Mouse (Mus musculus): ENCODE results near the gene 7530416G11Rik. TPM values are rescaled to one million over a fixed set of nuclear protein-coding genes. Genes with fewer than 3 reads are reported as not detected.

The 7530416G11Rik gene
- polyA plus RNA-seq, 1 experiment from 2014 or later: not detected

- ATAC-seq (ENCODE audit: low FRiP score, low read depth): peak; percentile 49
- H3K27ac ChIP-seq (replicated peaks): peak overlapping the region; percentile 32; the same call in 1 of the 2 replicates
- no peaks in the 10 kb centered on the region for H3K36me3 ChIP-seq
- peak overlapping the region; percentile 14; the same call in 1 of the 2 replicates for H3K9ac ChIP-seq
- no peaks in the 10 kb centered on the region for H3K27me3 ChIP-seq
- 0 out of 2 replicates have a peak overlapping the region, but pooled peaks have one; percentile 4 for H3K4me2 ChIP-seq
- H3K9me3 ChIP-seq: no peaks in the 10 kb centered on the region
- WGBS: 12% methylated on average over 32 of the region's 32 CpGs
- H3K4me1 ChIP-seq (replicated peaks): peaks cover 20% of the 10 kb centered on the region
- no peak overlapping the region for H3K4me3 ChIP-seq
These were observed 4.5 kb upstream of the 7530416G11Rik start for GRCm38 (mm10) chr15:85507370-85508014.

- WGBS: 77% methylated on average over 1 of the region's 1 CpGs
These were observed 3.7 kb upstream of the 7530416G11Rik start for GRCm38 (mm10) chr15:85506680-85507079.

DNA sequence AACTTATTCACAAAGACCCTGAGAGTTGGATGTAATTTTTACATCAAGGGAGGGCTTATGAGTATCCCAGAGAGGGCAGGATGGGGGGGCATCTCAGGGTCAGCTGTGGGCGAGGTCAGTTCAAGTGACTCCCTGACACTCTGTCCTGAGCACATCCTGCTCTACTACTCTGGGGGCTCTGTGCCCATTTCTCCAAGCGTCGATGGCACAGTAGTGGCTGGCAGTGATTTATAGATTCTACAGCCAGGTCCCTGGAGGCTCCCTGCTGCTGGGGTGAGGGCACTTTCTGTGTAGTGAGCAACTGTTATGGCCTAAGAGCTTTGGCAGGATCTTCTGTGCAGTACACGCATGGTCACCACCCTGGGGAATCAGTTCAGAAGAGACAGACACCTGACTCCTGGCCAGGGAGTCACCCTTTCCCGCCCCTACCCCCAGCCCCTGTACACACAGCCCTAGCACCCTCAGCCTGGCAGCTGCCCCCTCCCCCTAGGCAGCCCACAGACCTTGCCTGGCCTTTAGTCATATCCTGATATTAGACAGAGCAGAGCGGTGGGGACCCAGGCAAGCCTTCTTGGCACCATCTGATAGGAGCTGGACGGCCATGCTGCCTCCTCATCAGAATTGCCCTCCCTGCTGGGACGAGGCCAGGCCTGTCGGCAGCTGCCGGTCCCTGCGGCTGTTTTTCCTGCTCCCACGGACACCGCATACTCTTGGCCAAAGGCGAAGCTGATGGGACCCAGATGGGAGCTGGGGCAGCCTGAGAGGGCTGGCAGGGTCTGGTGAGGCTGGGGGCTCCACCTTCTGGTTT is 2.3 kb upstream of the 7530416G11Rik start:
- Histone ChIP-seq H3K4me2 (peak overlapping the region; percentile 22), H3K27ac (replicated peaks) (peak overlapping the region; percentile 47; the same call in 1 of the 2 replicates)
- ATAC-seq (ENCODE audit: low FRiP score, low read depth): peak; percentile 57

More at GRCm38 (mm10) chr15:85506680-85507079, 3.7 kb upstream of the 7530416G11Rik start:
- ATAC-seq (ENCODE audit: low FRiP score, low read depth): no peak
- no peak overlapping the region for H3K4me2 ChIP-seq
- H3K9me3 ChIP-seq: no peaks in the 10 kb centered on the region
- H3K9ac ChIP-seq: no peak overlapping the region
- H3K27me3 ChIP-seq: no peaks in the 10 kb centered on the region
- H3K4me1 ChIP-seq (replicated peaks): peaks cover 20% of the 10 kb centered on the region
- no peak overlapping the region for H3K4me3 ChIP-seq
- H3K36me3 ChIP-seq: no peaks in the 10 kb centered on the region
- no peak overlapping the region for H3K27ac ChIP-seq (replicated peaks)

DNA sequence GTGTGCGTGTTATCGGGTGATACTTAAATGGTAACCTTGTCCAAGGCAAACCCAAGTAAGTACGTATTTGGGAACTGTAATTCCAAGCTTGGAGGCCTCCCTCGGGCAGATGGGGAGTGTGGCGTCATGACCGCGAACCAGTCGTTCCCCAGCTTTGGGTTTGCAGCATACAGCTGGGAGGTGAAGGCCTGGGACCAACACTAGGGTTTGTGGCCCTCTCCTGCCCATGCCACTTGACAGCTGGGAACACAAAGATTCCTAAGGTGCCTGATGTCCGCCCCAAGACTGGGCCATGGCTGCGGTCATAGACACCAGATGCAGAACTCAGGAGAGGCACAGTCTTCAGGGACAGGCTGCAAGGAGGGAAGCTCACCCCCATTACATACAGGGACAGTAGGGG is 2.8 kb downstream of the 7530416G11Rik start:
- H3K27me3 ChIP-seq: no peaks in the 10 kb centered on the region
- no peaks in the 10 kb centered on the region for H3K9me3 ChIP-seq
- H3K36me3 ChIP-seq: no peaks in the 10 kb centered on the region
- H3K4me3 ChIP-seq: no peak overlapping the region
- no peak overlapping the region for H3K9ac ChIP-seq
- H3K4me1 ChIP-seq (replicated peaks): peaks cover 8% of the 10 kb centered on the region; the same call in 1 of the 2 replicates
- 89% methylated on average over 10 of the region's 10 CpGs for WGBS
- ATAC-seq (ENCODE audit: low FRiP score, low read depth): no peak
- no peak overlapping the region for H3K27ac ChIP-seq (replicated peaks)
- H3K4me2 ChIP-seq: no peak overlapping the region

More for the DNA sequence above, 2.3 kb upstream of the 7530416G11Rik start:
- H3K9me3 ChIP-seq: no peaks in the 10 kb centered on the region
- WGBS: 35% methylated on average over 14 of the region's 14 CpGs
- H3K4me1 ChIP-seq (replicated peaks): peaks cover 20% of the 10 kb centered on the region
- no peaks in the 10 kb centered on the region for H3K36me3 ChIP-seq
- no peak overlapping the region for H3K9ac ChIP-seq
- H3K27me3 ChIP-seq: no peaks in the 10 kb centered on the region
- no peak overlapping the region for H3K4me3 ChIP-seq

GRCm38 (mm10) chr15:85497981-85498475 is 5.0 kb downstream of the 7530416G11Rik start:
- Histone ChIP-seq H3K4me1 (replicated peaks) (peaks cover 21% of the 10 kb centered on the region), H3K27me3 (no peaks in the 10 kb centered on the region), H3K4me2 (no peak overlapping the region), H3K9ac (no peak overlapping the region), H3K9me3 (no peaks in the 10 kb centered on the region), H3K27ac (replicated peaks) (no peak overlapping the region), H3K36me3 (no peaks in the 10 kb centered on the region), H3K4me3 (no peak overlapping the region)
- 19% methylated on average over 10 of the region's 10 CpGs for WGBS
- ATAC-seq (ENCODE audit: low FRiP score, low read depth): peak; percentile 79

GRCm38 (mm10) chr15:85497548-85497947 is 5.5 kb downstream of the 7530416G11Rik start:
- WGBS: 68% methylated on average over 4 of the region's 4 CpGs
- peaks cover 21% of the 10 kb centered on the region for H3K4me1 ChIP-seq (replicated peaks)
- no peaks in the 10 kb centered on the region for H3K9me3 ChIP-seq
- no peak for ATAC-seq (ENCODE audit: low FRiP score, low read depth)
- H3K9ac ChIP-seq: no peak overlapping the region
- no peak overlapping the region for H3K4me3 ChIP-seq
- H3K36me3 ChIP-seq: no peaks in the 10 kb centered on the region
- H3K4me2 ChIP-seq: no peak overlapping the region
- no peaks in the 10 kb centered on the region for H3K27me3 ChIP-seq
- no peak overlapping the region for H3K27ac ChIP-seq (replicated peaks)

DNA sequence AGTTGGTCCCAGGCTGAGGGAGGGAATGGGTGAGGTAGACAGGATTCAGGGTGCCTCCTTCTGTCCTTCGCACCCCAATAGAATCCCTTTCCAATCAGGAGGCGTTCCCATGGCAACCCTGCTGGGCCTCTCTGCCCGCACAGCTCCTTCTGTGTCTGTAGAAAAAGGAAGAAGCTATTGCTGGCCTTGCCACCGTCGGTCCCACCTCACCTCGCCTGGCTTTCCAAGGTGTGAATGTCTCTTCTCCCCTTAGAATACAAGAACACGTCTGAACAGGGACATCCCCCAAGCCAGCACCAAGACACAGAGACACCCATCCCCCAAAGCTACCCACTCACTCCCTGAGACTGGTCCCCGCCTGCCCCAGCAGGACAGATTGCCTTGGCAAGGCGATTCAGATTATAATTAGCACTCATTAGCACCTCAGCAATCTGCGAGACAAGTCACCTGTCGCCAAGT is 8.8 kb downstream of the 7530416G11Rik start:
- 6% methylated on average over 11 of the region's 11 CpGs for WGBS
- H3K9me3 ChIP-seq: no peaks in the 10 kb centered on the region
- ATAC-seq (ENCODE audit: low FRiP score, low read depth): peak; percentile 55; the same call in 1 of the 2 replicates
- no peaks in the 10 kb centered on the region for H3K27me3 ChIP-seq
- H3K4me3 ChIP-seq: no peak overlapping the region
- no peak overlapping the region for H3K9ac ChIP-seq
- peak overlapping the region; percentile 44 for H3K27ac ChIP-seq (replicated peaks)
- H3K4me2 ChIP-seq: no peak overlapping the region
- H3K4me1 ChIP-seq (replicated peaks): peaks cover 25% of the 10 kb centered on the region
- H3K36me3 ChIP-seq: no peaks in the 10 kb centered on the region

- Histone ChIP-seq H3K4me2 (no peak overlapping the region), H3K4me1 (replicated peaks) (peaks cover 15% of the 10 kb centered on the region), H3K27me3 (no peaks in the 10 kb centered on the region), H3K9me3 (no peaks in the 10 kb centered on the region), H3K4me3 (no peak overlapping the region), H3K9ac (no peak overlapping the region), H3K27ac (replicated peaks) (no peak overlapping the region), H3K36me3 (no peaks in the 10 kb centered on the region)
- WGBS: 46% methylated on average over 7 of the region's 7 CpGs
- ATAC-seq (ENCODE audit: low FRiP score, low read depth): no peak
These were observed 13.3 kb downstream of the 7530416G11Rik start for GRCm38 (mm10) chr15:85489751-85490150.

GRCm38 (mm10) chr15:85488900-85489299 is 14.1 kb downstream of the 7530416G11Rik start:
- Histone ChIP-seq H3K4me3 (no peak overlapping the region), H3K4me1 (replicated peaks) (peaks cover 7% of the 10 kb centered on the region), H3K9me3 (no peaks in the 10 kb centered on the region), H3K27ac (replicated peaks) (no peak overlapping the region), H3K36me3 (no peaks in the 10 kb centered on the region), H3K4me2 (no peak overlapping the region), H3K27me3 (no peaks in the 10 kb centered on the region), H3K9ac (no peak overlapping the region)
- WGBS: 71% methylated on average over 10 of the region's 10 CpGs
- ATAC-seq (ENCODE audit: low FRiP score, low read depth): no peak

DNA sequence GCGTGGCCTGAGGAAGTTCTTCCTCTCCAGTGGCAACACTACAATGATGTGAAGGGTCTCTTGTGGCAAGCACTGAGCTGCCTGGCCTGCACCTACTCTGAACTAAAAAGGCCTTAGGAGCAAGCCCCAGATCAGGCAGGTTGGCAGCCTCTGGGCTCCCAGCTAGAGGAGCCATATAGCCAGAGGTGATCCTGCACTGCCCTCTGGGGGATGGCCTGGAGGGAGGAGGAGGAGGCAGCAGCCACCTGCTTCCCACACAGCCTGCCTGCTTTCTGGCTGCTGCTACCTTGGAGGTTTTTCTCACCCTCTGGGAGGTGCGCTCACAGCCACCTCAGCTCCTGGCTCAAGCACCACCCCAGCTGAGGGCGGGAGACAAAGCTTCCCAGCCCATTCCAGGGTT is 22.4 kb downstream of the 7530416G11Rik start:
- Histone ChIP-seq H3K4me2 (no peak overlapping the region), H3K27ac (replicated peaks) (no peak overlapping the region), H3K4me3 (no peak overlapping the region), H3K36me3 (no peaks in the 10 kb centered on the region), H3K4me1 (replicated peaks) (peaks cover 7% of the 10 kb centered on the region), H3K9ac (no peak overlapping the region), H3K9me3 (no peaks in the 10 kb centered on the region), H3K27me3 (no peaks in the 10 kb centered on the region)
- peak; percentile 57 for ATAC-seq (ENCODE audit: low FRiP score, low read depth)
- WGBS: 34% methylated on average over 3 of the region's 3 CpGs

DNA sequence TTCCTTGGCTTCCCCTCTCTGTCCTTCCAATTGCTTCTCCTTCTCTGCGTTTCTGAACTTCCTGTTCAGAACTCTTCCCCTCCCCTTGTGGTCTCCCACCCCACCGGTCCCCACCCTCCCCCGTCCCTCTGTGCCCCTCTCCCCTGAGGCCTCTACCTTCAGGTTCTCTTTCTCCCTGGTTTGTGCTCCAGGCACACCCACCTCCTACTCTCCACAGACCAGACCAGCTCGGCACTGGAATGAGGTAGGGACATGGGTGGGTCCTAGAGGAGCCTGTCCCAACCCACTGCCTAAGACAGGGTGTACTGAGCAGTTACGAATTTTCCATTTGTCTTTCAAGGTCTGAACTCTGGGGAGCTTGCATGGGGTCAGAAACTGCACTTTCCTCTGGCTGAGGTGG is 23.1 kb downstream of the 7530416G11Rik start:
- no peak for ATAC-seq (ENCODE audit: low FRiP score, low read depth)
- Histone ChIP-seq H3K9ac (no peak overlapping the region), H3K4me3 (no peak overlapping the region), H3K36me3 (no peaks in the 10 kb centered on the region), H3K27me3 (no peaks in the 10 kb centered on the region), H3K27ac (replicated peaks) (no peak overlapping the region), H3K4me1 (replicated peaks) (peaks cover 10% of the 10 kb centered on the region), H3K4me2 (no peak overlapping the region), H3K9me3 (no peaks in the 10 kb centered on the region)
- WGBS: 59% methylated on average over 5 of the region's 5 CpGs

GRCm38 (mm10) chr15:85479365-85479764 is 23.7 kb downstream of the 7530416G11Rik start:
- Histone ChIP-seq H3K4me3 (no peak overlapping the region), H3K4me2 (no peak overlapping the region), H3K9ac (no peak overlapping the region), H3K36me3 (no peaks in the 10 kb centered on the region), H3K27ac (replicated peaks) (no peak overlapping the region), H3K9me3 (no peaks in the 10 kb centered on the region), H3K27me3 (no peaks in the 10 kb centered on the region), H3K4me1 (replicated peaks) (peaks cover 14% of the 10 kb centered on the region)
- ATAC-seq (ENCODE audit: low FRiP score, low read depth): no peak
- 73% methylated on average over 12 of the region's 12 CpGs for WGBS

Measured in hindbrain, embryonic 15.5 days (tissue).